Mouse (Mus musculus): ENCODE results near the gene Caln1.

- TF ChIP-seq GATA1 (IDR thresholded peaks at IDR 0.05; ENCODE audit: borderline replicate concordance, low read length) (no peak), FLI1 (IDR thresholded peaks at IDR 0.05; ENCODE audit: low read length) (no peak)
Observed at GRCm38 (mm10) chr5:130613657-130614056, 244.4 kb downstream of the Caln1 start.

Data from megakaryocyte, embryonic 14.5 days (primary cell).